Mouse (Mus musculus) erythroblast, embryonic 14.5 days (primary cell): ENCODE data around the gene Fgf22.

ENCODE experiments used
- GATA1 ChIP-seq: IDR thresholded peaks from 2 replicates; pipeline ENCODE4 v1.6.1; 2012; ENCODE audit warnings: low read length, inconsistent platforms, mixed read lengths
- TAL1 ChIP-seq: IDR thresholded peaks from 3 replicates; pipeline ENCODE4 v1.6.1; 2012; ENCODE audit warnings: low read length, inconsistent platforms, mixed read lengths

DNA sequence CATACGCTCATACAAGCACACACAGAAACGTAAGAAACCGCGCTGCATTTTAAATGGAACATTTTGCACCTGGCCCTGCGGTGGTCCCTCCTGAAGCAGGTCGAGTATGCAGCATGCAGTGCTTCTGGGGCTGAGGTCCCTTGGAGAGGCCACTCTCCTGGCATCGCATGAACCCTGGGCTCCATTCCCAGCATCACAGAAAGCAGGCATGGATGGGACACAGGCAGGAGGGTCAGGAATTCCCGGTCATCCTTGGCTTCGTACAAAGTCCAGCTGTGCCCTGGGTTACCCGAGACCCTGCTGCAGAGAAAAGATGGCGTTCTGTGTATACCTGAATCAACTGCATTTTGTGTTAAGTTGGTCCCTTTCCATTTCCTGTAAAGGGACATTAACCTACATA is 45.6 kb downstream of the Fgf22 start:
- TF ChIP-seq GATA1 (no peak), TAL1 (no peak)
